Mouse (Mus musculus) brain, embryonic 14.5 days (tissue): ENCODE data around the gene Fam20a.

Experiments
- CTCF ChIP-seq: fragments of 200-500 bp; IDR thresholded peaks from 2 replicates; pipeline ENCODE4 v1.5.1; 2012; ENCODE audit warnings: inconsistent platforms, mild to moderate bottlenecking, moderate library complexity, borderline replicate concordance; ENCODE audit not compliant: insufficient read depth, insufficient read length; ENCODE audit errors: extremely low read depth
- POLR2A ChIP-seq: fragments of 200-500 bp; IDR thresholded peaks from 2 replicates; pipeline ENCODE4 v1.6.1; 2012; ENCODE audit warnings: mild to moderate bottlenecking, inconsistent platforms, borderline replicate concordance; ENCODE audit not compliant: poor library complexity, insufficient read depth, insufficient read length, severe bottlenecking; ENCODE audit errors: extremely low read depth

GRCm38 (mm10) chr11:109682221-109682620, 39.9 kb downstream of the Fam20a start:
- no peak for TF ChIP-seq CTCF
- TF ChIP-seq POLR2A = no peak
